Mouse (Mus musculus) lung, postnatal 0 days (tissue): Measurements from ENCODE around the gene Sdf2l1.

Experiments
- CTCF ChIP-seq: IDR thresholded peaks from 2 replicates; pipeline ENCODE4 v1.5.1; 2016; ENCODE audit warnings: antibody characterized with exemption, mild to moderate bottlenecking
- EP300 ChIP-seq: IDR thresholded peaks from 2 replicates; pipeline ENCODE4 v1.6.1; 2016; ENCODE audit warnings: antibody characterized with exemption, mild to moderate bottlenecking, control low read depth

- no peak for TF ChIP-seq EP300
- TF ChIP-seq CTCF: no peak
These were observed 18.5 kb upstream of the Sdf2l1 start for GRCm38 (mm10) chr16:17150520-17151258.
